Mouse (Mus musculus) layer of hippocampus, postnatal 36 days (tissue): Measurements from ENCODE around the gene Arap2. TPM values are rescaled to one million over a fixed set of nuclear protein-coding genes. Genes with fewer than 3 reads are reported as not detected.
"Not testable (repeated sequence)": the region's sequence is repeated elsewhere in the genome, so short reads cannot be mapped to it uniquely, and the experiment has no call there.

Experiments
- DNase-seq, 2 experiments: peaks; one replicate each; pipeline ENCODE4 v3.0.0; 2022
- total RNA-seq, 2 experiments: library from RNA; stranded (reverse); gene quantifications; 2 replicates each; pipeline ENCODE4 v1.2.3; 2021

The Arap2 gene
- total RNA-seq, 2 experiments from 2014 or later: 46.8 to 48.0 TPM

DNA sequence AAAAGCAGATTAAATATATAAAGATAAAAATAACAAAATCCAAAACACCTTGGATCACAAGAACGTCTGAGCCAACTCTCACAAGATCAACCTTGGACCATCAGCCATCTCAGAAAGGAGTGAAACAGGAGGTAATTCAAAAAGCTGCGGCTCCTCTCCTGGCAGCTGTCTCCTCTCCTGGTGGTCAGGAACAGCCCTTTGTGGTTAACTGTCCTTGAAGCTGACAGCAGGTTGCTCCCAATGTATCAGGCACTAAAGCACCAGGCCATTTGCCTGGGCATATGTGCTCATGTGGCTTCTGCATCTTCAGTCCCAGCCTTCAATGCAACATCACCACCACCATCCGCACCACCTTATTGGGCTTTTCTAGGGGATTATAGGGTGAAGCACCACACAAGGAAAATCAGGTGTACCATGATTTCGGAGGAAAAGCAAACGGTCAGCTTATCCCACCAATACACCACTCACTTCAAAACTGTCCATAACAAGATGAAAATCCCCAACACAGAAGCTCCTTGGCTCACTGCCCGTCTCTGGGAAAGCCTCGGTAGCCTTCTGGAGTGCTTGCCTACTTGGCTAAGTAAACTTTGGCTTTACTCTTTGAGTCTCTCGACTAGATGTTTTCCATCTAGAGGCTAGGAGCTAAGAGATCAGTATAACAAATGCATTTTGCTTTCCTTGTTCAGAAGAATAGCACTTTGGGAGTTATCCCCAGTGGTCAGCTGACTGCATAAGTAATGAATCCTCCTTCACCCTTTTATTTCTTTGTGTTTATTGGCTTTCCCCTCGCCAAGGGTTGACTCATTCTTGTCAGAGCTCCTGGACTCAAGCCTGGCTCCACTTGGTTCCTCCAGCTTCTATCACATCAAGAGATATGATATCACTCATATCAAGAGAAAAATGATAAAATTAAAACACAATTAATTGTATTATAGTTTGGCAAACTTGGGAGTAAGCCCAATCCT is 26.2 kb downstream of the Arap2 start:
- no peak for DNase-seq

DNA sequence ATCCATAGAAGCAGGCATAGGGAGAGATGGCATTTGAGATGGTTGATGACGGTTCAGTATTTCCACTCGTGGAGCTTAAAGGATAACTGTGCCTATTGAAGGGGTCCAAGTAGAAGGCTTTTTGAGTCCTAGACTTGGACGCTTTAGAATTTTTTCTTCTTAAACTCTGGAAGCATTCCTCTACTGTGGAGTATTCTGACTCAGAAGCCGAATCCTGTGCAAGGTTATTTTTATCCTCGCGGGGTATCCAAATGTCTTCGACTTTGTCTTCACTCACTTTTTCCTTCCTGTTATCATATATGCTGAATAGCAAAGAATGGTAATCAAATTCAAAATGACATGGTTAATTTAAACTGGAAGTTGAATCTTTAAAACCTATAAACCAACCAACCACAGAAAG is 35.4 kb downstream of the Arap2 start:
- DNase-seq: not testable (repeated sequence)

DNA sequence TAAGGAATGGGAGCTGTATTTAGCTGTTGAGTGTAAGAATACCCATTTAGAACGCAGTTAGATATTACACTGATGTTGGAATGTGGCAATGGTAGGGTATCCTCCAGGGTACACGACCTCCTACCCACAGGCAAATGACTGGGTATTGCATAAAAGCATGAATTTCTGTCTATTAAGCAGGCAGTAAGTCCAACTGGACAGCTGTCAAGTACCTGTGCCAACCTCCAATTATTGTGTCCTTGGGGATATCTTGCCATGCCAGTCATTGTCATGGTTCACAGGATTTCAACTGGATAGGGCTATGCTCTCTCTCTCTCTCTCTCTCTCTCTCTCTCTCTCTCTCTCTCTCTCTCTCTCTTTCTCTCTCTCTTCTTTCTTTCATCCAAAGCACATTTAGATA is 40.4 kb downstream of the Arap2 start:
- no peak for DNase-seq

DNA sequence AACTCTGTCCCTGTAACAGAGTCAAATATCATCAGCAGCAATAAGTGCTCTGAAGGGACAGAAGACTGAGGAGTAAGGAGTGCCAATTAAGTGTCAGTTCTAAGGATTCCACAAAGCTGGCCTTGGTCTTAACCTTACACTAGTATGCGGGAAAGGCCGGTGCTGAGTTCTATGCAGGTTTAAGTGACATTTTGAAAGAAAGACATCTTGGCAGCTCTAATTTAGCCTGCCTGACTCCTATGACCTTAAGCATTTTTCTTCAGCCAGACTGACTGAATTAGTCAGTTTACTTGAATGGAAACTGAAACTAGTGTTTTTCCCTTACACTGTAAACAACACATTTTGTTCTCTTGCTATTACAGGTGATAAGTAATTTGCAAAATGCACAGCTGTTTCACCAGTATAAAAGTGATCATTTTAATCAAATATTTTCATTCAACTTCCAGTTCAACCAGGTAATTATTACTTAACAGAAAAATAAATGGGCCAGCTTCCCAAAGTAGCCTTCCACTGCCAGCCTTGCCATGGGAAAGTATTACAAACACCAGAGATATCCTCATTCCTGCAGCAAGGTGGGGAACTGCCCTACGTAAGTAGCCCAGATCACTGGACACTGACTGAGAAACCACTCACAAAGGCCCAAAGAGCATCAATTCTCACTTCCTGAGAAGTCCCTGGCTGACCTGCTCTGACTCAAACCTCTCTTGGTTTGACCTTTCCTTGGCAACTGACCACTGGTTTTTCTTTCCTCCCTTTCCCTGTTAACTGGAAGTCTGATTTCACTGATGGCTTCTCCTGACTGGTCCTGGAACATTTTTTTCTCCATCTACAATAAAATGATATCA is 42.5 kb downstream of the Arap2 start:
- no peak for DNase-seq

DNA sequence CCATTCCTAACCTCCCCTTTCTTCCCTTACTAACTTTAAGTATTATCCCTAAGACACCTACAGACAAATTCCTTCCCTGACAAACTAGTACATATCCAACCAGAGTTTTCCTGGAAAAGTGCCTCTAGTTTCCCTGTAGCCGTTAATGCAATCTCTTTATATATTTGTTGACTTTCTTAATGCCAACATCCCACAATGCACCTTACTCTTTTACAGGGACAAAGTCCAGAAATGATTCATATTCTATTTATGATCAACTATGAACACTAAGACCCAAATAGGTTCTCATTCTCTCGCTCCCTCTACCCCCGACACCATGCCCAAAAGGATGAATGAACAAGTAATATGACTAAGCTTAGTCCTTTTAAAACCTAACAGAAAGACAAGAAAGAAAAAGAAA is 49.5 kb downstream of the Arap2 start:
- DNase-seq: no peak

DNA sequence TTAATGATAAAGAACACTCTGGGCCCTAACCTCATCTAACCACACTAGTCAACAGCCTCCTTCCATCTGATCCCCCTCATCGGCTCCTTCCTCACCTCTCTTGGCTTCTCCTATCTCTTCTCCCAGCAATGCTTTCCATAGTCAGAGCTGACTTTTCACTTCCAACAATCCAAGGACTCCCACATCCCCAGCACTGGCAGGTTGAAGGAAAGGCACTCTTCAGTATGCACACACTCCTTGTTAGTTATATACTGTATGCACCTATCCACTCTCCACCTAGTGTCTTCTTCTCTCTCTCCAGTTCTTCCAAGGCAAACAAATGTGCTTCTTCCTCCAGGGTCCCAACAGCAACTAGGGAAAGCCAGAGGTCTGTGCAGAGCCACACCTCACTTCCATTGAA is 50.0 kb downstream of the Arap2 start:
- DNase-seq: no peak

DNA sequence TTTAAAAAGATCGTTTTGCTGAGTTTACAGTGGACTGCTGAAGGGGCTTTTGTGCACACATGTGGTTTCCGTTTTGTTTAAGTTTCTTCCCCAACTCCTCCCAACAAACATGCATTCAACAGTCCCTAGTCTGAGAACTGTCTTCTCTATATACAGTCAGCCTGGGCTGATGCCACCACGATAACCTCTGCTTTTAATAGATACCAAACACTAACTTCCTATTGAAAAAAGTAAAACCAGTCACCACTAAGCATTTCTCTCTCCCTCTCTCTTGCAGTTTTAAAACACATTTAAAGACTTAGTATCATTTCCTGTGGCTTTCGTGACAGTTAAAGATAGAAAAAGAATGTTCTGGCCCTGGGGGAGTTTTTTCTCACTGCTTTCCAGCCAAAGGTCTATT is 50.5 kb downstream of the Arap2 start:
- DNase-seq: no peak

DNA sequence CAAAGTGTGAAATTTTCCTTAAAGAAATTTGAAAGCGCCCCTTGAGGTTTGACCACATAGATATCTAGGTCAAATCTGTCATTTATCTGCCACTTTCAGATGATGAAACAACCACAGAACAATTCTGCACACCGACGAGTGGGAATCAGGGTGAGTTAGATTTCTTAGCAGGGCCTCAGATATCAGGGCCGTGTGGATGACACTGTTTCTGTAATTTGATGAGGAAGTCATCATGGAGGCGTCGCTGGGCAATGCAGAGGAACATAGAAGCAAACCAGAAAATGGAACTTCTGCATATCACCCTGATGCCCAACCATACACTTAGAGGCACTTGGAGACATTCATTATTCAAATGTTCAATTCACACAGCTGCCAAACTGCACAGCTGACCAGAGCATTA is 55.0 kb downstream of the Arap2 start:
- DNase-seq: no peak

DNA sequence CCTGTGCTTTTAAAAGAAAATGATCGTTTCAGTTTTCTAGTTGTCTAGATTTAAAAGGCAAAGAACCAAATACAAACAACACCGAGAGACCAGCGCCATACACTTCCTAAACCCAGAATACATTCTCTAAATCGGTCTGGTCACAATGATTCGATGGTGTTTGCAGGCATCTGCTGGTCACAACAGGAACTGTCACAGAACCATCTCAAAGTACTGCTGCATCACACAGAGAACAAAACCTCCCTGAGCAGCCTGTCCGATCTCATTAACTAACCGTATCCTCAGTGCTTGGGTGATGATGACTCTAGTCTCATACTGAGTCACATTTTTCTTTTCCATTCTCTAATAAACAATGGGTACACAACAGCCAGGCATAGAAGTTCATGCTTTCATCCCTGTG is 59.1 kb downstream of the Arap2 start:
- DNase-seq: peak; percentile 54 to 57

DNA sequence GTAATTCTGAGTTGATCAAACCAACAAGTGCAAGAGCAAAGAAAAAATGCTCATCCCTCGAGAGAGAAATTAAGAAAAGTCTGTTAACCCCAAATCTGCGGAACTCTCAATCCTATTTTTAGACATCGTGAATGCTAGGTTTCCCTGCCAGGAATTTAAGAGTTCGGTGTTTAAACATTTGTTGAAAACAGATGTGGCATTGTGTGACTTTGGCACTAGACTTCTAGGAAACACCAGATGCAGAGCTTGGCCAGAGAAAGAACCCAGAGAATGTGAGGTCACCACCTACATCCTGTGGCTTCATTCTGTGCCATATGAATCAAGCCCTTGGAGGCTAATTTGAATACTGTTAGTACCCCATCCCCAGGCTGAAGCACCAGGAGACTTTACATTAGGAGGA is 76.0 kb downstream of the Arap2 start:
- no peak for DNase-seq

DNA sequence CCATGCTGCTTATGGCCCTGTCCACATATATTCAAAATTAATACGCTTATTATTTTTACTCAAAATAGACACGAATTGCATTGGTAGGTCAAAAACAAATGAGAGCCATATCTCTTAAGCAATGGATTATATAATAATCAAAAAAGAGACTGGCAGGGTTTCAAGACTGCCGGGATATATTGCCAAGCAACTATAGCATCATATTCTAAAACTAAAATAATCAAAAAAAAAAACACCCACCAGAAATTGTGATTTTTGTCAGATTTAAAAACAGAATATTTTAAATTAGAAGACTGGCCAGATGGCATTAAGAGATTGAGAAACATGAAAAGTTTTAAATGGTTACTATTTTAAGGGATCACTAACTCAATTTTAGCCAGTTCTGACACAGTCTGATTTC is 82.2 kb downstream of the Arap2 start:
- DNase-seq: no peak

DNA sequence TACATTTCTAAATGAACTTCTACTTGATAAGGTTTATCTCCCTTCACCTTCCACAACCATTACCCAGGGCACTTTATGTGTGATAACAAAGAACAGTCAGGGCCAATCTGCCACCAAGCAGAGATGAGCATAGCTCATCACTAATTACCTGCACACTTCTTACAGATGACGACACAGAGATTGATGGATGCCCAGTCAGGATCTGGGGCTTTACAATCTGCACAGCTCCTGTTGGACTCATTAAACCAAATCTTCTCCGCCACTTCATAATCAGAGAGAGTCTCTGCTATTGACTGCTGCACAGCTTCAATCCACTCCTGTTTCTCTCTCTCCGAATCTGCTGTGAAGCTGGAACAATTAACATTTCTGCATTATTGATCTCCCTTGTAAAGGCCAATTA is 82.8 kb downstream of the Arap2 start:
- DNase-seq: no peak

DNA sequence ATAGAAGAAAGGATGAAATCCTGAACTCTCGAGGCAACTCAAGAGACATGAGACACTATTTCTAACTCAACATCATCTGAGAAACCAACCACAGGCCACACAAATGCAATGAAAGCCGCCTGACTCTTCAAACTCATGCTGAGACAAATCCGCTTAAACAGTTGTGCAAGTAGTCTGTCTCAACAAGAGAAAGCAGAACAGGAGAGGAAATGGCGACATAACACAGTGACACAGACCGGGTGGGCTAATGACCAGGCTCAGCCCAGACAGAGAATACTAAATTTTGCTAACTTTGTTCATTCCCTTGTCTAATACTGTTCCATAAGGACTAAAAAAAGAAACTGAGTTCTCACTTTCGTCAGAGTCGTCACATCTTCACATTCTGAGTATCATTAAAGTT is 88.6 kb downstream of the Arap2 start:
- no peak for DNase-seq

DNA sequence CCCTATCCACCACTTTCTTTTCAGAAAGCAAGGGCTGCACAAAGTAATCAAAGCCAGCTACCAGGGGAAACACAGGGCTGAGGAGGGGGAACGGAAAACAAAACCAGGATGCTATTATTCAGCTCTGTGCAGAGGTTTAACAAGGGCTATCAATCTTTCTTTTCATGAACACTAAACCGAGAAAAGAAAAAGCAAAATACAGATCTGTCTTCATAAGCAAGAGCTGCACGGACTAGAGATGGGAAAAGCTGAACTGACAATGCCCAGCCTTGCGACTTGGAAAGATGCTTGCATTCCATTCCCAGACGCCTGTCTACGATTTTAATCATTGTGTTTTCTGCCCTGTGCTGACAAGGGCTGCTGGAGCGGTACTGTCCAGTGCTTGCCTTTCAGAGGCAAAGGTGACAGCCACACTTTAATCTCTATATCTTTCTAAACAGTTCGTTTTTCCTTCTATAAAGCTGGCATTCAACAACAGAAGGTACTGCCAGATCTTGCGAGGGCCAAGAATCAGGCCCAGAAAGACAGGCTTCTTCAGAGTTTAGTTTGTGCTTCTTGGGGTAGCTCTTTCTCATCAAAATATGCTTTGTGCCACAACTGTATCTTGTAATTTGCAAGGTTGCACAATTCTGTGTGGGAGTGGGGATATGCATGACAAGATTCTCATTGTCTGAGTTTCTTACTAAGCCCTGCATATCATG is 93.1 kb downstream of the Arap2 start:
- no peak for DNase-seq

DNA sequence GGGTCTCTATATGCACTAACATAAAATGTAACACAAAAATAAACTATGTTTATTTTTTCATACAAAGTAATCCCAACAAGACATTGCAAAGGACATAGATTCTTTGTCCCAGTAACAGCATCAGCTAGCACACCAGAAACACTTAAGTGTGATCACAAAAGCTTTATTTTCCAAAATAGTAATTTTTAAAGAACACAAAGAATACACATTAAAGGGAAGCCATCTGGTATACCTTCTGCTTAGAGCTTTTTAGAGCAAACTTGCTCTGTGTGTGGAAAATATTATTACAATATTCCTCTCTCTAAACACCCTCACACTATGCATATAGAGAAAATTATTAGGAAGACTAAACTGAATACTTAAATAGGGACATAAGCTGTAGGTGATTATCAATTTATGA is 100.6 kb downstream of the Arap2 start:
- no peak for DNase-seq

DNA sequence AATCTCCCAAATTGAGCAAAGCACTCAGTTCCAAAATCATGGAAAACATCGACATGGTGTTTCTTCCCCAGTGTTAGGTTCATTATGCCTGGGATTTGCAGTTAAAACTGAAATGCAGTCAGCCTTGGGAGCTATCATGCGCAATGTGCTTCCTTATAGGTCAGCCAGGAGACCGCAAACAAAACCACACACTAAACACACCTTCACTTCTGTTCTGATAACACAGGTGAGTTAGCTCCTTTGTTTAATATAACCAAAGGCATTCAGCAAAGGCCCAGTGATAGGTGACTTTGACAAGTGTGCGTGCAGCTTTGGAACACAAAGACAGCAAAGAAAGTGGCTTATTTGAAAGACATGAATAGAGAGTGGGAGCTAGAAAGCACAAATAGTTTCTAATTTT is 101.1 kb downstream of the Arap2 start:
- no peak for DNase-seq

DNA sequence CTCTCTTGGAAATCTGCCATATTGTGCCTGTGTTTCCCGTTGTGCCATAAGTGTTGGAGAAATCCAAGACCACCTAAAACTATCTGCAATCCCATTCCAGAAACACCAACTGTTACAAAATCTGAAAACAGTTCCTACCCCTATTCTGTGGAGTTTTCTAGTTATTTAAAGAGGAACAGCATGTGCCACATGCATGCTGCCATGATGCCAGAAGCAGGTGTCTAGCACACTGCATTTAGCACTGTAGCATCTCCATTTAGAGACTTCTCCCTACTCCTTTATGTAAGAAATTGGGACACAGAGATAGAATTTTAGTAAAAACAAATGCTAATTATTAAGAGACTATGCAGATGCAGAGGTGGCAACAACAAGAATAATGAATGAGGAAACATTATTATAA is 102.8 kb downstream of the Arap2 start:
- DNase-seq: no peak

DNA sequence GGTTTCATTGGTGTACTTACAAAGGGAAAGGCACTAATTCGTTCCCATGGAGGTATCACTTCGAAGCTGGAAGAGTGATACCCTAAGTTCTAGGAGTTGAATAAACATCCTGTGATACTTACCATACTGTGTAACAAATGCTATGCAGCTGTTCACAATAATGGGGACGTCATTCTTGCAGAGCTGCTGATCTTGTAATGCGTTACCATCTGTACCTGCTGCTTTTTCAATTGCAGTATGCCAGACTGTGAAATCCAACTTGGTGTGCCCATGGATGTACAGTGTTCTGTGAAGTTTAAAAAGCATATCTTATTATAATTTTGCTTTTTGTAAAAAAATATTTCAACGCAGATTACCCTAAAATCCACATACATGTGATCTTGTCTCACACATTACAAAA is 112.0 kb downstream of the Arap2 start:
- DNase-seq: no peak

DNA sequence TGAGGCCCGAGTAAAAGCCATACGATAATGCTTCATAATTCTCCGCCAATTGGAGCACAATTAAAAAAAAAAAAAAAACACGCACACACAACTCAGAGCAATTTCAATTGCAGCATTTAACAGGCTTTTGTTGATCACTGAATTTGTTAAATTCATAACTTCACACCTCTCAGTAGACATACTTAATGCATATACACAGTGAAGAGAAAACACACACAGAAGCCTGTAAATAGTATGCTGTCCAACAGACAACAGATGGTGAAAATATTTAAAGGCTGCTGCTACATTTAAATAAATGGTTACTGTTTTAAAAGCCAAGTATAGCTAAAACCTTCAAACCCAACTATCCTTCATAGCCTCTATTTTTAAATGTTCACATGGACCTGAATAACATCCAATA is 123.6 kb downstream of the Arap2 start:
- DNase-seq: no peak

DNA sequence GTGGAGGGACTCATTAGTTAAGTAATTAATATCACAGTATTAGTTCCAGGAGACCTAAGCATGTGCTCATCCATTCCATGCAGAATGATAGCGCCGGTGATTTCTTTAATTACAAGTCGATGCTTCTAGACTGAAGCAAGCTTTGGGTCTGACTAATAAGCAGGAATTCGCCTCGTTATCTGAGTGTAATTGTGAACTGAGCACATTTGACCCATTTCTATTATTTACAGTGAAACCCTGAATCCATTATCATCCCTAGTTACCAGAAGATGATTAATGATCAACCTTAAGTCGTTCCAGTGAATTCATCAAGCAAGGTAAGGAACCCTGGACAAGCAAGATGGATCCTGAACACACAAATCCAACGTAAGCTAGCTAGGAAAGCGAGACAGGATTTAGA is 125.5 kb downstream of the Arap2 start:
- no peak for DNase-seq

DNA sequence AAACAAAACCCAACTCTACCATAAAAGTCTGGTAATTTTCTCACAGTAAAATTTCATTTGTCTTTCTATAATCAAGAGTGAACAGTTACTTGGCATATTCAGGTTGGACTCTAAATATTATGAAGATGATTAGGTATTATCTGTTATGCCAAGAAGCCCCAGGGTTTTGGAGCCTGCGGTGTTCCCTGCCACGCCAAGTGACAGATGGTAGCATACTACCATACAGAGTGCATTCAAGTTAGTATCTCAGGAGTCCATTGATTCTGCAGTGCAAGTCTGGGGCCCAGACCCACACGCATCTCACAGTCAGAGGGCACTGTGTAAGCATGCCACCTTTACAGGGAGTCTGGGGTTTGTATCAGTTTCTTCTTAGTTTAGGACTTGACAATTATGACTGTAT is 129.6 kb downstream of the Arap2 start:
- DNase-seq: no peak

DNA sequence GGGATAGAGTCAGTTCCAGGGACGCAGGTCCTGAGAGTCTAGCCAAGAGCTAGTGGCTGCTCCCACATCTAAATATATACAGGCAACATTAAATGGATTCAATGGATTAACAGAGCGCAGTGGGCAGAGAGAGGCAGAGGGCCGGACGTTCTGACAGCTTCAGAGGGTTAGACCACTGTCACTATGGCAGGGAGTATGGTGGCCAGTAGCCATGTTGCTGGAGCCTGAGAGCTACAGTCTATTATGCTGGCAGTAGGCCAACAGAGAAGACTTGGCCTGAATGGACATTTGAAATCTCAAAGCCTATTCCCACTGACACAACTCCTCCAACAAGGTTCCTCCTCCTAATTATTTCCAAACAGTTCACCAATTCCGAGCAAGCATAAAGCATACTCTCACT is 137.1 kb downstream of the Arap2 start:
- DNase-seq: no peak

DNA sequence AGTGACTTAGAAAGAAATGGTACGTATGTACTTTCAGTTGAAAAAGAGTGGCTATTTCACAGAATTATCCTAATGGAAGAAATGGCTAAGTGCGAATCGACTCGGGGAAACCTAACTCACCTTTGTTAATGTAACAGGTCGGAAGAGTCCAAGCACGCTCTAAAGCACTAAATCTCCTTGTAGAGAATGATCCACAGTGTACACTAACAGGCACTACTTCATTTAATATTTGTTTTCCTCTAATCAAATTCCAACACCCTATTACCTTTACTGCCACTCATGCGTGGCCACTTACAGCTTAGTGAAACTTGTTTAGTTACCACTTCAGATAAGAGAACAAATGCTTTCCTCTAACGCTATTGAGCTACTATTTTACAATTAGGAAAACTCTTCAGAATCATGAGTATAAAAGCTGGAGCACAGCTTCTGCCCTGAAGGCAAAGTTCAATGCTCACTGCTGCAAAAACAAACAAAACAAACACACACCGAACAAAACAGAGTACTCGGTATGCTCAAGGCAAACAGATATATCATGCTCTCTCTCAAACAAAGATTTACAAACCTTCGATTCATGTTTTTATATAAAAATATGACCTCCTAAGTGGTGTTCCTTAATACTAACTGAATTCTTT is 143.0 kb downstream of the Arap2 start:
- DNase-seq: no peak
